Mouse (Mus musculus): ENCODE data around the gene Fgfr2.

GRCm38 (mm10) chr7:132803962-132804361, 319.2 kb downstream of the Fgfr2 start:
- TF ChIP-seq MYOD1 (IDR thresholded peaks at IDR 0.05; ENCODE audit: control insufficient read depth, insufficient read length, low read depth) = no peak
- TF ChIP-seq CTCF (IDR thresholded peaks at IDR 0.05; ENCODE audit: control insufficient read depth, insufficient read depth, insufficient read length) = no peak
- no peak for TF ChIP-seq USF1 (IDR thresholded peaks at IDR 0.05; ENCODE audit: low read depth)
- no peak for TF ChIP-seq CEBPB (IDR thresholded peaks at IDR 0.05; ENCODE audit: low read depth)
